9 mouse cellular contexts compared by ENCODE assay signal in genomic region chr6:28428290-28428689, GRCm38 (mm10). TPM values are rescaled to one million over a fixed set of nuclear protein-coding genes. Genes with fewer than 3 reads are reported as not detected.
DNase-seq lines count a peak whose midpoint lies in the region; ATAC-seq and TF ChIP-seq lines count a peak whose summit lies in the region.
"Had no signal": no experiment of that assay in that cellular context is flagged by ENCODE, and none has a peak within 500 bp of the region (broad histone marks: within the 10 kb centered on the region; RNA-seq: fewer than 3 reads in every experiment).

Gene Gcc1 (minus strand): TSS chr6:28428390.

- no peaks in the 10 kb centered on the region for H3K9me3 ChIP-seq in hindbrain, embryonic 12.5 days (replicated peaks)
- H3K9me3 ChIP-seq in hindbrain, postnatal 0 days (ENCODE audit: low read length), result no peaks in the 10 kb centered on the region
- no peaks in the 10 kb centered on the region for H3K9me3 ChIP-seq in stomach, embryonic 14.5 days (ENCODE audit: control insufficient read depth, low read depth, low read length)
- no peaks in the 10 kb centered on the region for H3K9me3 ChIP-seq in stomach, postnatal 0 days (ENCODE audit: control insufficient read depth, low read length)

- H3K27ac ChIP-seq in hindbrain, embryonic 12.5 days, result no peak within 1 kb of the TSS
- H3K27ac ChIP-seq in hindbrain, postnatal 0 days, result no peak within 1 kb of the TSS
- H3K27ac ChIP-seq in stomach, embryonic 14.5 days (ENCODE audit: low read length), result no peak within 1 kb of the TSS
- H3K27ac ChIP-seq in stomach, postnatal 0 days (replicated peaks), result no peak within 1 kb of the TSS
- H3K27ac ChIP-seq in olfactory bulb, adult 2 months (ENCODE audit: insufficient read depth, low read depth, low read length), result no peak within 1 kb of the TSS

- no peaks in the 10 kb centered on the region for H3K27me3 ChIP-seq in hindbrain, embryonic 12.5 days
- H3K27me3 ChIP-seq in hindbrain, postnatal 0 days (ENCODE audit: insufficient read depth, low read length), result no peaks in the 10 kb centered on the region
- no peaks in the 10 kb centered on the region for H3K27me3 ChIP-seq in stomach, embryonic 14.5 days (ENCODE audit: control insufficient read depth, insufficient read depth, low read length)
- no peaks in the 10 kb centered on the region for H3K27me3 ChIP-seq in stomach, postnatal 0 days (ENCODE audit: control insufficient read depth, insufficient read depth, low read length)

- no peak for TF ChIP-seq EP300 in stomach, postnatal 0 days (optimal IDR thresholded peaks at IDR 0.05)

- TF ChIP-seq CTCF in hindbrain, postnatal 0 days (IDR thresholded peaks at IDR 0.05; ENCODE audit: low read depth), result no peak
- TF ChIP-seq CTCF in stomach, postnatal 0 days (IDR thresholded peaks at IDR 0.05; ENCODE audit: low read depth), result no peak
- no peak for TF ChIP-seq CTCF in olfactory bulb, adult 2 months (IDR thresholded peaks at IDR 0.05; ENCODE audit: insufficient read depth, low read depth, low read length)

- no peak within 1 kb of the TSS for H3K9ac ChIP-seq in hindbrain, embryonic 12.5 days
- no peak within 1 kb of the TSS for H3K9ac ChIP-seq in hindbrain, postnatal 0 days (replicated peaks; ENCODE audit: low read length)
- no peak within 1 kb of the TSS for H3K9ac ChIP-seq in stomach, embryonic 14.5 days (replicated peaks; ENCODE audit: low read depth, low read length)
- H3K9ac ChIP-seq in stomach, postnatal 0 days (ENCODE audit: low read length), result no peak within 1 kb of the TSS

- no peak for DNase-seq in hindbrain, postnatal 0 days (ENCODE audit: low spot score)
- DNase-seq in stomach, postnatal 0 days (ENCODE audit: low spot score), result no peak
- no peak for DNase-seq in layer of hippocampus, postnatal 14 days (ENCODE audit: low spot score in 2 of 2)
- DNase-seq in spleen, adult 12 weeks (ENCODE audit: low spot score), result no peak
- no peak for DNase-seq in heart, postnatal 14 days
- DNase-seq: kidney, postnatal 14 days had no signal

- H3K36me3 ChIP-seq in hindbrain, embryonic 12.5 days, result peaks cover 20% of the 10 kb centered on the region
- peaks cover 13% of the 10 kb centered on the region for H3K36me3 ChIP-seq in hindbrain, postnatal 0 days (ENCODE audit: insufficient read depth, low read length)
- peaks cover 15% of the 10 kb centered on the region for H3K36me3 ChIP-seq in stomach, embryonic 14.5 days (ENCODE audit: control insufficient read depth, insufficient read depth, low read length)
- H3K36me3 ChIP-seq in stomach, postnatal 0 days (ENCODE audit: control insufficient read depth, insufficient read depth, low read length), result no peaks in the 10 kb centered on the region

- intact Hi-C loops in heart, postnatal 14 days (cut with DNase I), result loop anchor here (5.0 kb wide), 1 partner anchor 49 kb away; the partner anchor contains the start of gene Snd1

- 91% methylated on average over 3 of the region's 3 CpGs for WGBS in hindbrain, embryonic 12.5 days
- 93% methylated on average over 3 of the region's 3 CpGs for WGBS in hindbrain, postnatal 0 days
- 94% methylated on average over 3 of the region's 3 CpGs for WGBS in stomach, embryonic 14.5 days
- 86% methylated on average over 3 of the region's 3 CpGs for WGBS in stomach, postnatal 0 days
- WGBS in olfactory bulb, adult 2 months, result 88% methylated on average over 3 of the region's 3 CpGs

- H3K4me2 ChIP-seq in hindbrain, embryonic 12.5 days (replicated peaks), result no peak within 1 kb of the TSS
- no peak within 1 kb of the TSS for H3K4me2 ChIP-seq in hindbrain, postnatal 0 days (ENCODE audit: low read depth, low read length)
- no peak within 1 kb of the TSS for H3K4me2 ChIP-seq in stomach, embryonic 14.5 days (replicated peaks; ENCODE audit: low read depth, low read length)
- no peak within 1 kb of the TSS for H3K4me2 ChIP-seq in stomach, postnatal 0 days (replicated peaks; ENCODE audit: low read depth)

- no peak for TF ChIP-seq POLR2A in olfactory bulb, adult 2 months (IDR thresholded peaks at IDR 0.05; ENCODE audit: insufficient read depth, low read depth, low read length)

- no peak within 1 kb of the TSS for H3K4me3 ChIP-seq in hindbrain, embryonic 12.5 days
- H3K4me3 ChIP-seq in hindbrain, postnatal 0 days (ENCODE audit: low read length), result no peak within 1 kb of the TSS
- no peak within 1 kb of the TSS for H3K4me3 ChIP-seq in stomach, embryonic 14.5 days (ENCODE audit: low read depth, low read length)
- no peak within 1 kb of the TSS for H3K4me3 ChIP-seq in stomach, postnatal 0 days (ENCODE audit: low read depth, low read length)
- H3K4me3 ChIP-seq in olfactory bulb, adult 2 months (ENCODE audit: insufficient read depth, low read depth, low read length), result no peak within 1 kb of the TSS

- ATAC-seq in hindbrain, embryonic 12.5 days (ENCODE audit: low FRiP score), result no peak
- no peak for ATAC-seq in hindbrain, postnatal 0 days
- ATAC-seq in stomach, embryonic 14.5 days (ENCODE audit: insufficient number of reproducible peaks, insufficient read depth, low FRiP score, low read depth), result no peak
- no peak for ATAC-seq in stomach, postnatal 0 days (ENCODE audit: low FRiP score, low TSS enrichment)

- H3K4me1 ChIP-seq in hindbrain, embryonic 12.5 days, result peaks cover 17% of the 10 kb centered on the region
- H3K4me1 ChIP-seq in hindbrain, postnatal 0 days (ENCODE audit: insufficient read depth, low read length), result peaks cover 10% of the 10 kb centered on the region; the same call in 1 of the 2 replicates
- H3K4me1 ChIP-seq in stomach, embryonic 14.5 days (ENCODE audit: control insufficient read depth, insufficient read depth, low read length), result peaks cover 8% of the 10 kb centered on the region; the same call in 1 of the 2 replicates
- 0 out of 2 replicates have a peak, but pooled peaks cover 5% of the 10 kb centered on the region for H3K4me1 ChIP-seq in stomach, postnatal 0 days (replicated peaks; ENCODE audit: control insufficient read depth, insufficient read depth)
- peaks cover 14% of the 10 kb centered on the region for H3K4me1 ChIP-seq in olfactory bulb, adult 2 months (ENCODE audit: control insufficient read depth, insufficient read depth, low read length)

RNA-seq across cellular contexts. Expression of gene Gcc1, which starts in this region (rescaled TPM):
- 16.0 and 16.4 TPM in 2 replicates for polyA plus RNA-seq in hindbrain, embryonic 12.5 days (2016; fragmentation: Nextera tagmentation; extraction: Ambion mirVana)
- 15.7 and 20.2 TPM in 2 replicates for total RNA-seq in hindbrain, postnatal 0 days (2014; rRNA removed)
- polyA plus RNA-seq in hindbrain, postnatal 0 days (2015; fragmentation: Nextera tagmentation; extraction: Ambion mirVana), result 7.7 and 8.7 TPM in 2 replicates
- 8.7 and 10.2 TPM in 2 replicates for polyA plus RNA-seq in stomach, embryonic 14.5 days (2014; fragmentation: Nextera tagmentation; extraction: Ambion mirVana)
- polyA plus RNA-seq in stomach, postnatal 0 days (2015; fragmentation: Nextera tagmentation; extraction: Ambion mirVana), result 5.6 and 6.3 TPM in 2 replicates
- total RNA-seq in layer of hippocampus, postnatal 14 days (2021), result 10 to 100 TPM; 14.7 to 15.6 TPM
- polyA plus RNA-seq in olfactory bulb, adult 2 months (2012; ENCODE audit: insufficient read depth, insufficient read length, low replicate concordance, missing spikeins), result not detected in 2 replicates
- 1 to 10 TPM; 8.1 to 9.0 TPM for total RNA-seq in heart, postnatal 14 days (2021)
